Mouse (Mus musculus) lung, embryonic 14.5 days (tissue): ENCODE results near the gene Cux1. TPM values are rescaled to one million over a fixed set of nuclear protein-coding genes. Genes with fewer than 3 reads are reported as not detected.
A peak's percentile ranks its signal among the peaks of the same experiment; 100 is the strongest.

Source experiments
- ATAC-seq: fragments of 200-750 bp; cut with Nextera tagmentation; 2 replicates; pipeline ENCODE4 v1.8.0; 2017; ENCODE audit warnings: mild to moderate bottlenecking, moderate TSS enrichment, moderate library complexity; ENCODE audit not compliant: insufficient read depth
- DNase-seq: peaks from one replicate; pipeline ENCODE4 v3.0.0-alpha.2; 2015
- H3K27ac ChIP-seq: fragments of 300-500 bp; sonication (generic); 2 replicates; pipeline ENCODE4 v1.5.1; 2014; ENCODE audit warnings: low read depth, mild to moderate bottlenecking, moderate library complexity
- H3K27me3 ChIP-seq: fragments of 300-500 bp; sonication (generic); 2 replicates; pipeline ENCODE4 v1.6.1; 2014; ENCODE audit warnings: low read length, control low read depth; ENCODE audit not compliant: insufficient read depth
- H3K36me3 ChIP-seq: fragments of 300-500 bp; sonication (generic); 2 replicates; pipeline ENCODE4 v1.6.1; 2014; ENCODE audit warnings: control low read depth; ENCODE audit not compliant: insufficient read depth
- H3K4me1 ChIP-seq: fragments of 300-500 bp; sonication (generic); 2 replicates; pipeline ENCODE4 v1.6.1; 2014; ENCODE audit warnings: antibody characterized with exemption, control low read depth; ENCODE audit not compliant: insufficient read depth
- H3K4me2 ChIP-seq: fragments of 300-500 bp; sonication (generic); 2 replicates; pipeline ENCODE4 v1.6.1; 2014; ENCODE audit warnings: mild to moderate bottlenecking
- H3K4me3 ChIP-seq: fragments of 300-500 bp; sonication (generic); 2 replicates; pipeline ENCODE4 v1.5.1; 2014; ENCODE audit warnings: low read depth, low read length
- H3K9ac ChIP-seq: fragments of 300-500 bp; sonication (generic); 2 replicates; pipeline ENCODE4 v1.6.1; 2014
- H3K9me3 ChIP-seq: fragments of 300-500 bp; sonication (generic); 2 replicates; pipeline ENCODE4 v1.6.1; 2016; ENCODE audit warnings: low read depth, low read length, control low read depth
- CTCF ChIP-seq: IDR thresholded peaks from 2 replicates; pipeline ENCODE4 v1.5.1; 2016; ENCODE audit warnings: antibody characterized with exemption, low read depth
- WGBS: fragments of 180-500 bp; shearing (Covaris S2); extraction: QIAGEN DNeasy Blood & Tissue Kit; methylation state at CpG from one replicate; pipeline ENCODE4 v1.1.7; 2014; 5-methylcytosine and 5-hydroxymethylcytosine counted together
- polyA plus RNA-seq: library from polyadenylated mRNA; unstranded; fragments of >200 nt; fragmentation: Nextera tagmentation; extraction: Ambion mirVana; gene quantifications from 2 replicates; pipeline ENCODE4 v1.2.1, GENCODE M21; 2014

Gene Cux1
- polyA plus RNA-seq, 1 experiment from 2014 or later: 104 TPM

DNA sequence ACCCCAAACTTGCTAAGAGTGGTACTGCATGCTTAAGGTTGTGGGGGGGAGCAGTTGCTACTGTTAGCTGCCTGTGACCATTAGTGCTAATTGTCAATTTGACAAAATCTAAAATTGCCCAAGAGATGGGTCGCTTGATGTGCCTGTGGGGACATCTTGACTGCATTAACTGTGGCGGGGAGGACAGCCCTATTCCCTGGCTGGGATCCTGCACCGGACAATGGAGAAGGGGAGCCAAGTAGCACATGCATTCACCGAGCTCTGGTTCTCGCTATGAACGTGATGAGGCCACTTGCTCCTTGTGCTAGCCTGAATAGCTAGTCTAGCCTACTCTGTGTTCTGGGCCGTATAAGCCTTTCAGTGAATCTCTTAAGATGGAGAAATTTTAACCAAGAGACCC, 72.4 kb downstream of the Cux1 start:
- no peak overlapping the region for H3K4me2 ChIP-seq
- H3K4me3 ChIP-seq: no peak overlapping the region
- 90% methylated on average over 7 of the region's 7 CpGs for WGBS
- H3K27ac ChIP-seq: no peak overlapping the region
- no peaks in the 10 kb centered on the region for H3K36me3 ChIP-seq
- ATAC-seq (no peak), DNase-seq (no peak)
- H3K27me3 ChIP-seq: no peaks in the 10 kb centered on the region
- no peak overlapping the region for H3K9ac ChIP-seq
- TF ChIP-seq CTCF: no peak
- H3K9me3 ChIP-seq: no peaks in the 10 kb centered on the region
- H3K4me1 ChIP-seq: peaks cover 9% of the 10 kb centered on the region; the same call in 1 of the 2 replicates

DNA sequence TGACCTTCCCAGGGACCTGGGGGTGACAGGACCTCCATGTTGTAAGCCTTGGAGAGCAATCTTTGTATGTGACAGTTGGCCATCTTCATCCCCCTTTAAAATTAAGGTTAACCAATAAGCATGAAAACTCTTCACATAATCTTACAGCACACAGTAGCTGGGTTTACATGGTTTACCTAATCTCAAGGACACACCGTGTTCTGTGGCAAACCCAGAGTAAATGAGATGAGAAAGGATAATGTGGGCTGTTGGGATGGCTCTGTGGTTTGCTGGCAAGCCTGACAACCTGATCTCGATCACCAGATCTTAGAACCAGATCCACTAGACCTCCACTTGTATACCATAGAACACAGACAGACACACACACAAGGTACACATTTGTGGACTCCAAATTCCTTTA, 73.0 kb downstream of the Cux1 start:
- TF ChIP-seq CTCF: no peak
- Histone ChIP-seq H3K4me2 (no peak overlapping the region), H3K9me3 (no peaks in the 10 kb centered on the region), H3K36me3 (no peaks in the 10 kb centered on the region), H3K27me3 (no peaks in the 10 kb centered on the region), H3K9ac (no peak overlapping the region), H3K27ac (no peak overlapping the region), H3K4me1 (peaks cover 4% of the 10 kb centered on the region; the same call in 1 of the 2 replicates), H3K4me3 (no peak overlapping the region)
- WGBS: 80% methylated on average over 2 of the region's 2 CpGs
- no peak for DNase-seq
- no peak for ATAC-seq

DNA sequence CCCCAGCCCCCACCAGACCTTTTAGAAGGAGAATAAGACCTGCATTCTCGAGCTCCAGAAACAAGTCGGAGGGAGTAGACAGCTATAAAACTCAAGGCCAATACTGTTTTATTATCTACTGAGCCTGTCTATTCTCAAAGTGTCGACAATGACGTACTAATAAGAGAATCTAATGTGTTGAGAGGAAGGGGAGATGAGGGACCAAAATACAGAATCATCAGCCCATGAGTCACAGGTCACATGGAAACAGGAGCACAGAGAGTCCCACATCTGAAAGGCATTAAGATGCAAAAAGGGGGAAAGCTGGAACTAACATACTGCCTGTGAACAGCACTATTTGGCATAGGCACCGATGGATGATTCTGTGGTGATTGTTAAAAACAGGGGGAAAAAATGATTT, 77.8 kb downstream of the Cux1 start:
- ATAC-seq: no peak
- no peak overlapping the region for H3K27ac ChIP-seq
- 74% methylated on average over 5 of the region's 5 CpGs for WGBS
- H3K27me3 ChIP-seq: no peaks in the 10 kb centered on the region
- DNase-seq: no peak
- no peaks in the 10 kb centered on the region for H3K4me1 ChIP-seq
- no peak overlapping the region for H3K9ac ChIP-seq
- H3K4me3 ChIP-seq: no peak overlapping the region
- H3K36me3 ChIP-seq: peaks cover 10% of the 10 kb centered on the region; the same call in 1 of the 2 replicates
- TF ChIP-seq CTCF: no peak
- H3K9me3 ChIP-seq: no peaks in the 10 kb centered on the region
- no peak overlapping the region for H3K4me2 ChIP-seq

DNA sequence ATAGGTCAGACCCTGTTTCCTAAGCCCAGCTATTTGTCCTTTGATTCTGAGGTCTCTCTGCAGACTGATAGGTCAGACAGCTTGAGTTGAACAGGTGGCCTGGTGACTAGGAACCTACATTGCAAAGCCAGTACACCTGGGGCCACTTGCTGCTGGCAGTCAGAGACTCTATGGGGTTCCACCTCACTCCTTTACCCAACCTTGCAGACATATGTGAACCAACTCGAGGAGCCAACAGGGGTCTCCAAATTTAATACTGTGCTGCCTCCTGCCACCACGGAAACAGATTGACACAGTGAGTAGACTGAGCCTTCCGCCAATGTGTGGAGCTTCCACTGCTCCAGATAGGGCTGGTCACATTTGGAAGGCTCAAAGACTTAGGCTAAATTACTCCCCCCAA, 78.6 kb downstream of the Cux1 start:
- Histone ChIP-seq H3K9me3 (no peaks in the 10 kb centered on the region), H3K36me3 (peaks cover 16% of the 10 kb centered on the region; the same call in 1 of the 2 replicates), H3K9ac (no peak overlapping the region), H3K4me3 (no peak overlapping the region), H3K4me1 (no peaks in the 10 kb centered on the region), H3K27me3 (no peaks in the 10 kb centered on the region), H3K27ac (no peak overlapping the region), H3K4me2 (no peak overlapping the region)
- no peak for TF ChIP-seq CTCF
- WGBS: 74% methylated on average over 3 of the region's 3 CpGs
- ATAC-seq: no peak
- DNase-seq: no peak

DNA sequence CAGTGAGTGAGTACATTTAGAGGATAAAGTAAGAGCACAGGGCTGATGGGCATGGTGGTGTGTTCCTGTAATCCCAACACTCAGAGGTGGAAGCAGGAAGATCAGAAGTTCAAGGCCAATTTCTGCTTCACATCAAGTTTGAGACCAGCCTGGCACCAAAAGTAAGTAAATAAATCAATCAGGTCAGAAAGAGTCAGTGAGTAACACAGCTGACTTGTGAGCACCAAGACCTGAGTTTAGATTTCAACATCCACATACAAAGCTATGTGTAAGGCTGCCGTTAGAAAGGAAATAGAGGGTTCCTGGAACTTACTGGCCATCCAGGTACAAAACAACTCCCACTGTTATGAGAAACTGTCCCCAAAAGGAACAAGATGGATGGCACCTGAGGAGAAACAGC, 79.1 kb downstream of the Cux1 start:
- Histone ChIP-seq H3K27ac (no peak overlapping the region), H3K9ac (no peak overlapping the region), H3K4me2 (no peak overlapping the region), H3K9me3 (no peaks in the 10 kb centered on the region), H3K27me3 (no peaks in the 10 kb centered on the region), H3K36me3 (peaks cover 17% of the 10 kb centered on the region; the same call in 1 of the 2 replicates), H3K4me3 (no peak overlapping the region), H3K4me1 (no peaks in the 10 kb centered on the region)
- no peak for TF ChIP-seq CTCF
- DNase-seq (no peak), ATAC-seq (no peak)
- WGBS: 39% methylated on average over 1 of the region's 1 CpGs

DNA sequence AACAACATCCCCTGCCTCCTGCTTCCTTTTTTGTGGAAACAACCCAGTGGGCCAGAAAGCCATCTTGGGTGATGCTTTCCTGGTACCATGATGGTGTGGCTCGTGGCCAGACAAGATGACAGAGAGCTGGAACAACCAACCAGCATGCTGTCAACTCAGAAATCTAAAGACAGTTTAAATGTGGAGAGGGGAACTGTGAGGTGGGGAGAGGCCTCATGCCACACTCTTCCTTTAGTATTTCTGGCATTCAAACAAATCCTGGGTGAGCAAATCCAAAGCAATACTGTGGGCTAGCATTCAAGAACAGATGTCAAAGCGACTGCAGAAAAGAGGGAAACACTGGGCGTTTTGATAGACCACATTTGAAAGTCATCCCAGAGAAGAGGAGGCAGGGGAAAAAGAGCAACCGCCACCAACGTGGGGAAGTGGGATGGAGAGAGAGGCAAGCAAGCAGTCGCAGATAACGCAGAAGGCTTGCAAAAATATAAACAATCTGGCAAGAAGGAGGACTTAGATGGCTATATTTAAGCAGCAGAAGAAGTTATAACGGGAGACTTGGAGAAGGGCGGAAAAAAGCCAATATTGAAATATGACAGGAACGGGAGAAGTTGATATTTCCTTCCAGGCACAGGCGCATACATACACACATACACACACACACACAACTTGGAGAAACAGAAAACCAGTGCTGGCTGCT, 79.7 kb downstream of the Cux1 start:
- DNase-seq (peak; percentile 23), ATAC-seq (no peak)
- no peak overlapping the region for H3K4me3 ChIP-seq
- 28% methylated on average over 11 of the region's 11 CpGs for WGBS
- H3K4me1 ChIP-seq: no peaks in the 10 kb centered on the region
- H3K9ac ChIP-seq: no peak overlapping the region
- no peak overlapping the region for H3K4me2 ChIP-seq
- H3K27ac ChIP-seq: no peak overlapping the region
- no peaks in the 10 kb centered on the region for H3K9me3 ChIP-seq
- no peak for TF ChIP-seq CTCF
- no peaks in the 10 kb centered on the region for H3K27me3 ChIP-seq
- H3K36me3 ChIP-seq: peaks cover 21% of the 10 kb centered on the region; the same call in 1 of the 2 replicates

DNA sequence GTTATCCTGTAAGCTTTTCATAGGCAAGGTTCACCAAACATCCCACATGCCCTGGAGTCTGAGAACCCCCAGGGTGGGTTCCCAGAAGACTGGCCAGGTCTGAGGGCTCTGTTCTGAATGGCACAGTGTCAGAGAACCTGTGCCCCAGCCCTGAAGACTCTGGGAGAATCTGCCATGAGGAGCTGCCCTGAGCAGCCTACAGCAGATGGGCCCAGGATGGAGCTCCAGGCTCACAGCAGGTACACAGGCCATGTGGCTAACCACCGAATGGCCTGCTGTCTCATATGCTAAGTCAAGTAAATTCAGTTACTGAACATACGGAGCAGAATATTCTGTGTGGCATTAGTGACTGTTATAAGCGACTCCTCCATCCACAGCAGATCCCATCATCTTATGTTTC, 80.9 kb downstream of the Cux1 start:
- no peak overlapping the region for H3K4me3 ChIP-seq
- no peak for ATAC-seq
- no peaks in the 10 kb centered on the region for H3K9me3 ChIP-seq
- 93% methylated on average over 3 of the region's 3 CpGs for WGBS
- no peaks in the 10 kb centered on the region for H3K4me1 ChIP-seq
- no peak overlapping the region for H3K27ac ChIP-seq
- no peak for TF ChIP-seq CTCF
- H3K9ac ChIP-seq: no peak overlapping the region
- H3K27me3 ChIP-seq: no peaks in the 10 kb centered on the region
- no peak overlapping the region for H3K4me2 ChIP-seq
- no peak for DNase-seq
- H3K36me3 ChIP-seq: peaks cover 26% of the 10 kb centered on the region; the same call in 1 of the 2 replicates
